Mouse (Mus musculus) neural tube, embryonic 14.5 days (tissue): Measurements from ENCODE around the gene Gm26661. TPM values are rescaled to one million over a fixed set of nuclear protein-coding genes. Genes with fewer than 3 reads are reported as not detected.

ENCODE experiments used
- ATAC-seq: fragments of 200-750 bp; cut with Nextera tagmentation; 2 replicates; pipeline ENCODE4 v1.8.0; 2017; ENCODE audit warnings: low read depth, mild to moderate bottlenecking, moderate TSS enrichment, moderate library complexity
- H3K27ac ChIP-seq: fragments of 300-500 bp; sonication (generic); 2 replicates; pipeline ENCODE4 v1.5.1; 2014; ENCODE audit warnings: low read depth, mild to moderate bottlenecking, control low read depth, low read length, moderate library complexity, mixed read lengths
- H3K27me3 ChIP-seq: fragments of 300-500 bp; sonication (generic); 2 replicates; pipeline ENCODE4 v1.6.1; 2014; ENCODE audit warnings: low read length; ENCODE audit not compliant: control insufficient read depth, insufficient read depth
- H3K36me3 ChIP-seq: fragments of 300-500 bp; sonication (generic); 2 replicates; pipeline ENCODE4 v1.6.1; 2014; ENCODE audit warnings: low read length, mixed read lengths; ENCODE audit not compliant: control insufficient read depth, insufficient read depth
- H3K4me1 ChIP-seq: fragments of 300-500 bp; sonication (generic); 2 replicates; pipeline ENCODE4 v1.6.1; 2014; ENCODE audit warnings: low read length; ENCODE audit not compliant: control insufficient read depth, insufficient read depth
- H3K4me2 ChIP-seq: fragments of 300-500 bp; sonication (generic); 2 replicates; pipeline ENCODE4 v1.6.1; 2014; ENCODE audit warnings: mild to moderate bottlenecking, low read depth, low read length, control low read depth
- H3K4me3 ChIP-seq: fragments of 300-500 bp; sonication (generic); 2 replicates; pipeline ENCODE4 v1.5.1; 2014; ENCODE audit warnings: low read depth, low read length, control low read depth, mixed read lengths
- H3K9ac ChIP-seq: fragments of 300-500 bp; sonication (generic); replicated peaks from 2 replicates; pipeline ENCODE4 v1.6.1; 2014; ENCODE audit warnings: low read depth, mild to moderate bottlenecking, control low read depth, low read length, mixed read lengths
- H3K9me3 ChIP-seq: fragments of 300-500 bp; sonication (generic); 2 replicates; pipeline ENCODE4 v1.6.1; 2016; ENCODE audit warnings: low read length; ENCODE audit not compliant: control insufficient read depth
- WGBS: fragments of 180-500 bp; shearing (Covaris S2); extraction: QIAGEN DNeasy Blood & Tissue Kit; methylation state at CpG from one replicate; pipeline ENCODE4 v1.1.7; 2014; 5-methylcytosine and 5-hydroxymethylcytosine counted together
- polyA plus RNA-seq: library from polyadenylated mRNA; unstranded; fragments of >200 nt; fragmentation: Nextera tagmentation; extraction: Ambion mirVana; gene quantifications from 2 replicates; pipeline ENCODE4 v1.2.1, GENCODE M21; 2014

Gene Gm26661
- polyA plus RNA-seq, 1 experiment from 2014 or later, result not detected

DNA sequence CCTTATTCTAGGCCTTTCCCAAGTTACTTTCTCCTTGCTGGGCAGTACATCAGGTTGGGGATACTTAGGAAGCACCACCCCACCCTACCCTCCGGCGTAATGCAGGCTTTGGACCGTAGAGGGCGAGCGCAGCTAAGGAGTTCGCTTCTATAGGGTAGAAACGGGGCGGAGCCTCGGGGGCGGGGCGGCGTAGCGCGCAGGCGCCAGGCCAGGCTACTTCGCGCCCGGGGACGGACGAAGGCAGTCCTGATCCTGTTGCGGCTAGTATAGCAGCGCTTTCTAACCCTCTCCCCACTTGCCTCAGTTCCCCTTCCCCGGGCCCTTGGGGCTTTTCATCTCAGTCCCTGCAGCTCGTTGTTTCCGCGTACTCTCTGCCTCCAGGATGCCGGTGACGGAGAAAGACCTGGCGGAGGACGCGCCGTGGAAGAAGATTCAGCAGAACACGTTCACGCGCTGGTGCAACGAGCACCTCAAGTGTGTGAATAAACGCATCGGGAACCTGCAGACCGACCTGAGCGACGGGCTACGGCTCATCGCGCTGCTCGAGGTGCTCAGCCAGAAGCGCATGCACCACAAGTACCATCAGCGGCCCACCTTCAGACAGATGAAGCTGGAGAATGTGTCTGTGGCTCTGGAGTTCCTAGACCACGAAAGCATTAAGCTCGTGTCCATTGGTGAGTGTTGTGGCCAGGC, 26.5 kb downstream of the Gm26661 start, which contains the start of gene Flnb:
Flnb (plus strand) TSS at position 188 of the 693 bp plus-strand sequence.
- WGBS, result under 1% methylated on average over 49 of the region's 49 CpGs
- Histone ChIP-seq H3K4me1 (peaks cover 28% of the 10 kb centered on the region), H3K9me3 (no peaks in the 10 kb centered on the region), H3K9ac (peak within 1 kb of the TSS; percentile 80), H3K4me2 (peak within 1 kb of the TSS; percentile 93), H3K27me3 (peaks cover 2% of the 10 kb centered on the region; the same call in 1 of the 2 replicates), H3K27ac (peak within 1 kb of the TSS; percentile 75), H3K36me3 (no peaks in the 10 kb centered on the region), H3K4me3 (peak within 1 kb of the TSS; percentile 83)
- peak; percentile 97 for ATAC-seq

DNA sequence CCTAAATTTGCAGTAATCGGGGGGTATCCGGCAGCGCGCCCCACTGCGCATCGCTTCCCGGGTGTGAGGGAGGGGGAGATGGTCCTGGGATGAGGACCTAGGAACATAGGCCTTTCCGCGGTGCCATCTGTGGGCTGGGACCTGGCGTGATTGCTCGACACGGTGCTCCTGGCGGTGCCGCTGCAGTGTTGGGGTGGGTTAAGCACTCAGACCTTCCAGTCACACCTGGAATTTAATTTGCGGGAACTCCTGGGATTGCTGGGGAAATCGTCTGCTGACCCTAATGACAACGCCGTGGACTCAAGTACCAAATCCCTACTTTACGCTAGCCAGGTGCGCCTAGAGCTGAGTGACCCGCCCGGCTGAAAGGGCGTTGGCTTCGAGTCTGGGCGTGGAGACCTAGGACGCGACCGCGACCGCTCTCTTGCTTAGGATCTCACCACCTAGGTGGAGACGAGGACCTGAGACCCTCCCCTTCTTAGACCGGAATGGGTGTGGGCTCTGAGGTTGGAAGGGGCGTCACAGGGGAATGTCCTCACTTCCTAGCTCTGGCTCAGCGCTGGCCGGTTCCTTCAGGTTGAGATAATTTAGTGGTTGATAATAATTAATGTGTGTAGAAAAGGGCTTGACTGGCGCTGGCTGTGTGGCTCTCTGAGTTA, 27.2 kb downstream of the Gm26661 start:
- Histone ChIP-seq H3K9me3 (no peaks in the 10 kb centered on the region), H3K4me1 (peaks cover 29% of the 10 kb centered on the region), H3K4me3 (peak overlapping the region; percentile 83), H3K27me3 (peaks cover 2% of the 10 kb centered on the region; the same call in 1 of the 2 replicates), H3K4me2 (peak overlapping the region; percentile 93), H3K27ac (peak overlapping the region; percentile 75), H3K36me3 (no peaks in the 10 kb centered on the region), H3K9ac (peak overlapping the region; percentile 80)
- WGBS, result under 1% methylated on average over 36 of the region's 36 CpGs
- peak; percentile 64 for ATAC-seq

DNA sequence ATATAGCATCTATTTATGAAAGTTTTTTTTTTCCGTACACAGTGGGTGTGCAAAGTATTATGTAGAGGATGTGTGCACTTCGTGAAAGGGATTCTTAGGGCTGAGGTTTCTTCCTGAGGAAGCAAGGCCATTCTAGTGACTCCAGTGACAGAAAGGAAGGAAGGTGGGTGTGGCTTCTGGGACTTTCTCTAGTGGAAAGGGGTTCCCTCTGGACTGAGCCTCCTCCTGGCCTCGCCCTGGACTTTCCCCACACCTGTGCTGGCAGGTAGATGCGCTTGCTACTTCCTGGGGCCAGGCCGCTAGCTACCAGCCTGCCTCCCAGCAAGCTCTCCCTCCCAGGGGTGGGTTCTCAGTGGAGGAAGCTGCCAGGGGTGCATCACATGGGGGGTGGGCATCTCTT, 28.1 kb downstream of the Gm26661 start:
- ATAC-seq, result no peak
- no peaks in the 10 kb centered on the region for H3K9me3 ChIP-seq
- H3K36me3 ChIP-seq, result no peaks in the 10 kb centered on the region
- H3K4me1 ChIP-seq, result peaks cover 29% of the 10 kb centered on the region
- H3K4me2 ChIP-seq, result peak overlapping the region; percentile 93
- no peak overlapping the region for H3K27ac ChIP-seq
- H3K4me3 ChIP-seq, result peak overlapping the region; percentile 83
- peaks cover 2% of the 10 kb centered on the region; the same call in 1 of the 2 replicates for H3K27me3 ChIP-seq
- peak overlapping the region; percentile 80; the same call in 1 of the 2 replicates for H3K9ac ChIP-seq
- WGBS, result 71% methylated on average over 5 of the region's 5 CpGs

DNA sequence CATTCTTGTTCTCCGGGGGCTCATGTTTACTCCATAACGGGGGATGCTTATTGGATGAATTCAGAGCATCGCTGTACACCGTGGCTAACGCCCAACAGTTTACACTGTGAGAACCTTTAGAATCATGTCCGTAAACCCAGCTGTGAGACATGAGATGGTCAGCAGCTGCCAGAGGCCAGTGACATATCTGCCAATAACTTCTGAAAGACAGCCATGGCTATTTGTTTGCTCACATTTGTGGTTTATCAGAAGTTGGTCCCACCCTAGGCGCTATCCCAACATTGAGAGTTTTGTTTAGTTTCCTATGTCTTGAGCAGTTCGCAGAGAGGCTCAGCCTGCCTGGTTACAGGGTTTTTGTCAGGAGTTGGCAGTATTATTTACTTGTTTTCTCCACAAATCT, 30.0 kb downstream of the Gm26661 start:
- peaks cover 2% of the 10 kb centered on the region; the same call in 1 of the 2 replicates for H3K27me3 ChIP-seq
- H3K9ac ChIP-seq, result no peak overlapping the region
- H3K36me3 ChIP-seq, result no peaks in the 10 kb centered on the region
- no peak for ATAC-seq
- no peak overlapping the region for H3K27ac ChIP-seq
- peaks cover 36% of the 10 kb centered on the region for H3K4me1 ChIP-seq
- no peak overlapping the region for H3K4me3 ChIP-seq
- H3K9me3 ChIP-seq, result no peaks in the 10 kb centered on the region
- WGBS, result 41% methylated on average over 8 of the region's 8 CpGs
- H3K4me2 ChIP-seq, result peak overlapping the region; percentile 93; the same call in 1 of the 2 replicates

DNA sequence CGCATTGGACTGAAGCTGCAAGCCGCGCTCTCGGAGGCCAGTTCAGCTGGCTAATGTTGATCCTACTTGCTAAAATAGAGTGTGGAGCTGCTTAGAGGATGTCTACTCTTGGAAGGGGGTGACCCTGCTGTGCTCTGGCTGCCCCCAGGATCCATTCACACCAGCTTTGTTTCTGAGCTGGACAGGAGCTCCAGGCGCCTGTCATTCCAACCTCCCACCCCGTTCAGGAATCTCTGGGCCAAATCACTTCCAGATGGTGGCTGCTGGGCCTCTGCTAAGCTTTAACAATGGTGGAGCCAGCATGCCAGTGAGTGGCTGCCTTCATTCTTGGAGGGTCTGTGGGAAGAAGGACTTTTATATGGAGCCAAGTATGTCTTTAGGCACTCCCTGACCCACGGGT, 31.3 kb downstream of the Gm26661 start:
- Histone ChIP-seq H3K9me3 (no peaks in the 10 kb centered on the region), H3K4me3 (no peak overlapping the region), H3K9ac (no peak overlapping the region), H3K4me1 (peaks cover 36% of the 10 kb centered on the region), H3K27ac (no peak overlapping the region), H3K27me3 (peaks cover 2% of the 10 kb centered on the region; the same call in 1 of the 2 replicates), H3K36me3 (no peaks in the 10 kb centered on the region), H3K4me2 (no peak overlapping the region)
- WGBS, result 57% methylated on average over 7 of the region's 7 CpGs
- no peak for ATAC-seq

DNA sequence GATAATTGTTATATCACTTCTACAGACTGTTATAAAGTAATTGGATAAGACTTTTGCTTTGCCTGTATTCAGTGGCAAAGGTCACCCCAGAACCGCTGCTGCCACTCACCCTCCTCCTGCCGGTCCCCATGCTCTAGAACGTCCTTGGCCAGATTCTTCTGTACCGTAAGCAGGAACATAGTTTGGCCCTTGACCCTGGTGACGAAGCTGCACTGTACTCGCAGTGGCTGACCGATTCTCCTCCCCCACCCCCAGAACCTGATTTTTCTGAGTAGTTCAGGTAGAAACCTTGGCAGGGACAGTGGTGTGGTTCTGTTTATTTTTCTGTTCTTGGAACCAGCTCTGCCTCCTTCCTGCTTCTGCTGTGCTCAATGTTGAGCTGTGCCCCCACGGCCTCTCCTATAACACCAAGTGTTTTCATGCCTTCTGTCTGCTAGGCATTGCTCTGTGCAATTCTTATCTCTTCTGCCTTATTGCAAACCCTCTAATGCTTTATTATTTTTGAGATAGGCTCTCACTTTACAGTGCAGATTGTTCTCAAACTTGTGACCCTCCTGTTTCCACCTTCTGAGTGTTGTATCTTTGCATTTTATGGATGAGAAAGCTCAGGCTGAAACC, 33.4 kb downstream of the Gm26661 start:
- H3K36me3 ChIP-seq, result no peaks in the 10 kb centered on the region
- H3K4me2 ChIP-seq, result 0 out of 2 replicates have a peak overlapping the region, but pooled peaks have one; percentile 2
- H3K27me3 ChIP-seq, result no peaks in the 10 kb centered on the region
- no peak for ATAC-seq
- no peak overlapping the region for H3K4me3 ChIP-seq
- no peak overlapping the region for H3K27ac ChIP-seq
- H3K9ac ChIP-seq, result no peak overlapping the region
- WGBS, result 81% methylated on average over 8 of the region's 8 CpGs
- H3K9me3 ChIP-seq, result no peaks in the 10 kb centered on the region
- peaks cover 30% of the 10 kb centered on the region for H3K4me1 ChIP-seq

DNA sequence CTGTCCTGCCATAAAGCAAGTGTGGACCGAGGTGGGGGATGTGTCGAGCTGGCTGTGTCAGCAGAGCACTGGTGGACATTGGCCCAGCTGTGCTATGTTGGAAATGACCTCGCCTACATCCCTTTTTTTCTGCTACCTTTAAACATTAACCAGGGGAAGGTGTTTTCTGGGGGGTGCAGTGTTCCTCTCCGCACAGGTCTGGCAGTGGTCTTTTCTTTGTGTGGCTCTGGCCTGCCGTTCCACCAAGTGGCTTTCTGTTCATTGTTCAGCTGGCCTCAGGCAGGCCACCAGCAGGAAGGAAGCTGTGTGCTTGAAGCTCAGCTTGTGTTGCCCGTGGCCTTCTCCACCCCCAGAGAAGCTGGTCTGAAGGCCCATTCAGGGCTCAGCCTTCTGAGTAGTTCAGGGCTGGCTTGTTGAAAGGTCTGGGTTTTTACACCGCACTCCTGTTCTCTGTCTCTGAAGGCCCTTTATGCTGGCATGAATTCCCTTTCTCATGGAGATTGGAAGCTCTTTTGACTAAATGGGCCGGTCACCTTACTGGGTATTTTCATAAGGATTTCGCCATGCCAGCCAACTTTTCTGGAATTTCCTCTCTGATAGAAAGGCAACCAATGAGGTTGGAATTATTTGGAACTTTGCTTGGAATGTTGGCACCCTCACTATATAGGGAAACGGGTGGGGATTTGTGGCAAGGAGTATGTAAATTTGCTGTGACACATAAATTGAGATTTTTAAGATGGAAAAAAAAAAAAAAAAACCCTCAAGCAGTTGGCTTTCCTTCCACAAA, 35.0 kb downstream of the Gm26661 start:
- Histone ChIP-seq H3K4me2 (no peak overlapping the region), H3K27me3 (no peaks in the 10 kb centered on the region), H3K4me1 (peaks cover 15% of the 10 kb centered on the region), H3K27ac (peak overlapping the region; percentile 36; the same call in 1 of the 2 replicates), H3K4me3 (no peak overlapping the region), H3K9me3 (no peaks in the 10 kb centered on the region), H3K36me3 (no peaks in the 10 kb centered on the region), H3K9ac (no peak overlapping the region)
- 23% methylated on average over 10 of the region's 10 CpGs for WGBS
- peak; percentile 42; the same call in 1 of the 2 replicates for ATAC-seq

DNA sequence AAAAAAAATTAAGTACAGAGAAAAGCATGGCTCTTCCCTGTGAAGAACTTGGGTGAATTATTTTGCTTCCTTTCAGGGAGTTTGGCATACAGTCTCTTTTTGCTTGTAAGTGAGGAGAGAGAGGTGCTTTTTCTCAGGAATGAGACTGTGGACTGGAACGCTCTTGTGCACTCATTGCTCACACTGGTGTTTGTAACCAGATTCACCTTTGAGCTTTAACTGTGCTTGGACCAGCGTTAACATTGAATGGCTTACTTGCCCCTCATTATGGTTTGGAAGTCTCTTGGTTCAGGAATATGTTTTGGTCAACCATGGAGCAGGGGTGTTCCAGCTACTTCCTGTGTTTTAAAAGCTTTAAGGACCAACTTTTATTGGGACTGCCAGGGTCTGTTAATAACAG, 37.8 kb downstream of the Gm26661 start:
- H3K4me2 ChIP-seq, result no peak overlapping the region
- WGBS, result 70% methylated on average over 2 of the region's 2 CpGs
- H3K27ac ChIP-seq, result no peak overlapping the region
- H3K9me3 ChIP-seq, result no peaks in the 10 kb centered on the region
- no peak overlapping the region for H3K9ac ChIP-seq
- ATAC-seq, result no peak
- peaks cover 7% of the 10 kb centered on the region for H3K4me1 ChIP-seq
- H3K27me3 ChIP-seq, result no peaks in the 10 kb centered on the region
- H3K4me3 ChIP-seq, result no peak overlapping the region
- no peaks in the 10 kb centered on the region for H3K36me3 ChIP-seq
